Comparison of ENCODE assay signal across 25 mouse cellular contexts in genomic region chr2:33335789-33336188, GRCm38 (mm10).
"Had no signal": no experiment of that assay in that cellular context is flagged by ENCODE, and none has a peak within 500 bp of the region (broad histone marks: within the 10 kb centered on the region; RNA-seq: fewer than 3 reads in every experiment).

No protein-coding gene starts in this region.

- DNase-seq: kidney, postnatal 10 days; kidney, postnatal 36 days; layer of hippocampus, postnatal 36 days; liver; lung, adult 18-20 months; lung, postnatal 10 days; lung, postnatal 36 days; retina, postnatal 1 day; right cerebral cortex, postnatal 25 days; spleen, adult 18-20 months; thymus, postnatal 25 days had no signal

- H3K27me3 ChIP-seq: kidney, embryonic 15.5 days; limb, embryonic 13.5 days; liver, embryonic 12.5 days; liver, embryonic 15.5 days; lung, embryonic 15.5 days; midbrain, embryonic 13.5 days; neural tube, embryonic 13.5 days; stomach, embryonic 15.5 days had no signal

- H3K4me2 ChIP-seq: kidney, embryonic 15.5 days; limb, embryonic 13.5 days; liver, embryonic 12.5 days; liver, embryonic 15.5 days; lung, embryonic 15.5 days; midbrain, embryonic 13.5 days; neural tube, embryonic 13.5 days; stomach, embryonic 15.5 days had no signal

- H3K4me1 ChIP-seq: kidney, embryonic 15.5 days; liver, embryonic 12.5 days; liver, embryonic 15.5 days; lung, embryonic 15.5 days; stomach, embryonic 15.5 days had no signal

- H3K36me3 ChIP-seq: liver, embryonic 12.5 days; liver, embryonic 15.5 days; lung, embryonic 15.5 days had no signal

- H3K9me3 ChIP-seq: kidney, embryonic 15.5 days; limb, embryonic 10.5 days; liver, embryonic 12.5 days; liver, embryonic 15.5 days; lung, embryonic 15.5 days; midbrain, embryonic 13.5 days; stomach, embryonic 15.5 days had no signal

- H3K27ac ChIP-seq: kidney, embryonic 15.5 days; left cerebral cortex, adult 2 months; limb, embryonic 10.5 days; limb, embryonic 13.5 days; liver, embryonic 12.5 days; liver, embryonic 15.5 days; lung, embryonic 15.5 days; midbrain, embryonic 10.5 days; midbrain, embryonic 13.5 days; neural tube, embryonic 13.5 days; stomach, embryonic 15.5 days had no signal

- H3K4me3 ChIP-seq: kidney, embryonic 15.5 days; left cerebral cortex, adult 2 months; limb, embryonic 10.5 days; limb, embryonic 13.5 days; liver, embryonic 12.5 days; liver, embryonic 15.5 days; lung, embryonic 15.5 days; megakaryocyte, embryonic 14.5 days; midbrain, embryonic 10.5 days; midbrain, embryonic 13.5 days; myocyte; neural tube, embryonic 13.5 days; stomach, embryonic 15.5 days had no signal

- ATAC-seq: liver, embryonic 12.5 days; midbrain, embryonic 13.5 days; midbrain, embryonic 16.5 days had no signal

- H3K9ac ChIP-seq: kidney, embryonic 15.5 days; limb, embryonic 13.5 days; liver, embryonic 12.5 days; liver, embryonic 15.5 days; lung, embryonic 15.5 days; midbrain, embryonic 13.5 days; neural tube, embryonic 13.5 days; stomach, embryonic 15.5 days had no signal
